ENCODE assay signal across 8 mouse cellular contexts in genomic region chr1:134987962-134988341, GRCm38 (mm10). TPM values are rescaled to one million over a fixed set of nuclear protein-coding genes. Genes with fewer than 3 reads are reported as not detected.
DNase-seq lines count a peak whose midpoint lies in the region; ATAC-seq and TF ChIP-seq lines count a peak whose summit lies in the region.

No protein-coding gene starts in this region.

- intact Hi-C loops in heart, postnatal 10 days (cut with DNase I) = no loop called here

- no peaks in the 10 kb centered on the region for H3K36me3 ChIP-seq in heart, embryonic 10.5 days
- H3K36me3 ChIP-seq in forebrain, embryonic 16.5 days (ENCODE audit: control insufficient read depth, insufficient read depth) = no peaks in the 10 kb centered on the region
- no peaks in the 10 kb centered on the region for H3K36me3 ChIP-seq in liver, embryonic 14.5 days (replicated peaks; ENCODE audit: control insufficient read depth, insufficient read depth, low read depth)

- no peaks in the 10 kb centered on the region for H3K9me3 ChIP-seq in heart, embryonic 10.5 days
- H3K9me3 ChIP-seq in forebrain, embryonic 16.5 days (ENCODE audit: control insufficient read depth, low read length) = no peaks in the 10 kb centered on the region
- H3K9me3 ChIP-seq in liver, embryonic 14.5 days (ENCODE audit: control insufficient read depth, low read length) = no peaks in the 10 kb centered on the region

- no peak for DNase-seq in heart, embryonic 10.5 days (ENCODE audit: low spot score)
- DNase-seq in heart, postnatal 10 days = no peak
- DNase-seq in B cell, adult 2 months = peak; percentile 4 to 12
- no peak for DNase-seq in liver, embryonic 14.5 days (ENCODE audit: low read depth in 3 of 3, low spot score in 3 of 3)
- DNase-seq in adrenal gland, postnatal 4 days (ENCODE audit: low spot score in 2 of 2) = no peak
- no peak for DNase-seq in natural killer cell, adult 2 months (ENCODE audit: low spot score in 2 of 2)

- TF ChIP-seq EP300 in liver, embryonic 14.5 days (IDR thresholded peaks at IDR 0.05; ENCODE audit: low read depth) = no peak

- H3K27ac ChIP-seq in heart, embryonic 10.5 days = peak overlapping the region; percentile 86
- no peak overlapping the region for H3K27ac ChIP-seq in forebrain, embryonic 16.5 days (ENCODE audit: low read length)
- H3K27ac ChIP-seq in liver, embryonic 14.5 days = no peak overlapping the region

- H3K27me3 ChIP-seq in heart, embryonic 10.5 days (ENCODE audit: insufficient read depth, poor library complexity, severe bottlenecking) = peaks cover 59% of the 10 kb centered on the region
- peaks cover 4% of the 10 kb centered on the region; the same call in 1 of the 2 replicates for H3K27me3 ChIP-seq in forebrain, embryonic 16.5 days (replicated peaks; ENCODE audit: control insufficient read depth, insufficient read depth, low read length)
- H3K27me3 ChIP-seq in liver, embryonic 14.5 days (ENCODE audit: control insufficient read depth, insufficient read depth, low read length) = peaks cover 18% of the 10 kb centered on the region

- TF ChIP-seq CTCF in liver, embryonic 14.5 days (IDR thresholded peaks at IDR 0.05; ENCODE audit: low read depth) = no peak

- WGBS in heart, embryonic 10.5 days = 12% methylated on average over 14 of the region's 14 CpGs
- 8% methylated on average over 14 of the region's 14 CpGs for WGBS in forebrain, embryonic 16.5 days
- 9% methylated on average over 14 of the region's 14 CpGs for WGBS in liver, embryonic 14.5 days (ENCODE audit: insufficient replicate concordance)

- H3K9ac ChIP-seq in forebrain, embryonic 16.5 days (replicated peaks; ENCODE audit: low read depth, low read length) = peak overlapping the region; percentile 70
- no peak overlapping the region for H3K9ac ChIP-seq in liver, embryonic 14.5 days (replicated peaks)

- H3K4me1 ChIP-seq in heart, embryonic 10.5 days = peaks cover 19% of the 10 kb centered on the region
- H3K4me1 ChIP-seq in forebrain, embryonic 16.5 days (replicated peaks; ENCODE audit: control insufficient read depth, insufficient read depth, low read length) = 0 out of 2 replicates have a peak, but pooled peaks cover 4% of the 10 kb centered on the region
- H3K4me1 ChIP-seq in liver, embryonic 14.5 days (replicated peaks; ENCODE audit: control insufficient read depth in 2 of 2, insufficient read depth in 2 of 2, low read length in 1 of 2) = no peaks in the 10 kb centered on the region

- ATAC-seq in forebrain, embryonic 16.5 days = peak; percentile 32; the same call in 1 of the 2 replicates
- ATAC-seq in liver, embryonic 14.5 days (ENCODE audit: insufficient read depth) = no peak
- ATAC-seq in cerebellum, adult (ENCODE audit: insufficient number of reproducible peaks, low FRiP score, low TSS enrichment) = no peak; the same call in 1 of the 2 replicates

- peak overlapping the region; percentile 58 for H3K4me3 ChIP-seq in heart, embryonic 10.5 days
- H3K4me3 ChIP-seq in forebrain, embryonic 16.5 days (replicated peaks; ENCODE audit: low read length) = peak overlapping the region; percentile 53
- H3K4me3 ChIP-seq in liver, embryonic 14.5 days (ENCODE audit: insufficient read depth in 1 of 2, low read depth in 2 of 2, low read length in 2 of 2) = peak overlapping the region; percentile 16 to 34

- peak overlapping the region; percentile 86 for H3K4me2 ChIP-seq in forebrain, embryonic 16.5 days (ENCODE audit: low read length)
- peak overlapping the region; percentile 58 for H3K4me2 ChIP-seq in liver, embryonic 14.5 days (ENCODE audit: low read depth)

RNA-seq across cellular contexts. Expression of gene Ube2t, which starts 25.6 kb away (rescaled TPM):
- polyA plus RNA-seq in heart, embryonic 10.5 days (2016; fragmentation: Nextera tagmentation; extraction: Ambion mirVana) = 49.3 and 51.9 TPM in 2 replicates
- total RNA-seq in heart, postnatal 10 days (2021) = 10 to 100 TPM in 1 of 2 experiments, 1 to 10 TPM in 1; 9.6 to 10.1 TPM
- 23.5 and 25.8 TPM in 2 replicates for polyA plus RNA-seq in forebrain, embryonic 16.5 days (2015; fragmentation: Nextera tagmentation; extraction: Ambion mirVana)
- polyA plus RNA-seq in liver, embryonic 14.5 days (2012; rRNA removed) = 16.3 and 22.2 TPM in 2 replicates
- 37.2 and 37.6 TPM in 2 replicates for polyA plus RNA-seq in liver, embryonic 14.5 days (2014; fragmentation: Nextera tagmentation; extraction: Ambion mirVana)
- total RNA-seq in adrenal gland, postnatal 4 days (2021) = 10 to 100 TPM; 11.1 to 12.1 TPM

RNA-seq across cellular contexts. Expression of gene Ppp1r12b, which starts 32.2 kb away (rescaled TPM):
- polyA plus RNA-seq in heart, embryonic 10.5 days (2016; fragmentation: Nextera tagmentation; extraction: Ambion mirVana) = 15.2 and 24.5 TPM in 2 replicates
- total RNA-seq in heart, postnatal 10 days (2021) = 100 to 1,000 TPM; 130 to 131 TPM
- polyA plus RNA-seq in forebrain, embryonic 16.5 days (2015; fragmentation: Nextera tagmentation; extraction: Ambion mirVana) = 15.2 and 17.5 TPM in 2 replicates
- 1.3 and 1.6 TPM in 2 replicates for polyA plus RNA-seq in liver, embryonic 14.5 days (2012; rRNA removed)
- 1.7 TPM in 2 replicates for polyA plus RNA-seq in liver, embryonic 14.5 days (2014; fragmentation: Nextera tagmentation; extraction: Ambion mirVana)
- 10 to 100 TPM; 19.7 to 22.1 TPM for total RNA-seq in adrenal gland, postnatal 4 days (2021)

Comparison
In these comparisons a context has a peak if more than half of its experiments do, and no peak if none do; other contexts are left out.
1. DNase-seq: peak in B cell, adult 2 months (2 of 2); none in heart, embryonic 10.5 days (single experiment), heart, postnatal 10 days (0 of 2), liver, embryonic 14.5 days (0 of 3), adrenal gland, postnatal 4 days (0 of 2) and natural killer cell, adult 2 months (0 of 2).
2. Peak in every context shown above with its lines, with median percentiles within 50 percentile points of each other: H3K4me3 ChIP-seq.